18 mouse cellular contexts compared by ENCODE assay signal in the genomic region with DNA sequence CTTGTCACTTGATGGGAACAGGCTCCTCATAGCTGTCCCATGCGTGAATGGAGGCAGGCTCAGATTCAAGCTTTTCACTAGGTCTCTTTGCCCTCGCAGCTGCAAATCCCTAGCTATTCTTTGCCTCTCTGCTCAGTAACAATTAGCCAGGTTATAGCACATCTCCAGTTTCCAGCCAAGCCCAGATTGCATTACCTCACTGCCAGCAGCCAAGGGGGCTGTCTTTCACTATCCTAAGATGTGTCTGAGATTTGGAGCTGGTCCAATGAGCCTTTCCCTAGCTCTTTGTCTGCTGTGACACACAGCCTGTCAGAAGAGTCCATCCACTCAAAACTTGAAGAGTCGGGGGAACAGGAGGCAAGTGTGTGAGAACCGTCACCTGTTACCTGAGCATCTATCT.
A peak's percentile ranks its signal among the peaks of the same experiment; 100 is the strongest.
DNase-seq lines count a peak whose midpoint lies in the region; ATAC-seq lines count a peak whose summit lies in the region.
"Had no signal": no experiment of that assay in that cellular context is flagged by ENCODE, and none has a peak within 500 bp of the region (broad histone marks: within the 10 kb centered on the region; RNA-seq: fewer than 3 reads in every experiment).

No protein-coding gene starts in this region.

- H3K27ac ChIP-seq in hindbrain, embryonic 15.5 days (replicated peaks) = no peak overlapping the region
- H3K27ac ChIP-seq in hindbrain, embryonic 10.5 days = no peak overlapping the region
- no peak overlapping the region for H3K27ac ChIP-seq in embryonic facial prominence, embryonic 11.5 days (replicated peaks; ENCODE audit: low read depth, low read length)
- peak overlapping the region; percentile 37; the same call in 1 of the 2 replicates for H3K27ac ChIP-seq in forebrain, embryonic 16.5 days (ENCODE audit: low read length)
- H3K27ac ChIP-seq: heart, adult 2 months; liver, embryonic 15.5 days had no signal

- H3K4me3 ChIP-seq in hindbrain, embryonic 15.5 days = no peak overlapping the region
- H3K4me3 ChIP-seq in hindbrain, embryonic 10.5 days = no peak overlapping the region
- no peak overlapping the region for H3K4me3 ChIP-seq in embryonic facial prominence, embryonic 11.5 days (ENCODE audit: low read depth, low read length)
- H3K4me3 ChIP-seq in forebrain, embryonic 16.5 days (replicated peaks; ENCODE audit: low read length) = no peak overlapping the region
- H3K4me3 ChIP-seq: heart, adult 2 months; liver, embryonic 15.5 days had no signal

- no peak for DNase-seq in hindbrain, embryonic 10.5 days (ENCODE audit: low spot score)
- peak; percentile 73 for DNase-seq in MN1 (ENCODE audit: low spot score)
- DNase-seq in embryonic facial prominence, embryonic 11.5 days (ENCODE audit: low spot score) = no peak
- DNase-seq in urinary bladder, postnatal 4 days (ENCODE audit: low spot score in 2 of 2) = no peak
- DNase-seq in layer of hippocampus, postnatal 36 days = no peak
- DNase-seq: cerebellum, postnatal 36 days; gastrocnemius, postnatal 10 days; heart, adult 2 months; kidney, adult 9 months; kidney, postnatal 36 days; layer of hippocampus, adult 9-11 months; right cerebral cortex, postnatal 4 days; thymus, postnatal 4 days had no signal

- no peaks in the 10 kb centered on the region for H3K9me3 ChIP-seq in hindbrain, embryonic 15.5 days
- peaks cover 4% of the 10 kb centered on the region; the same call in 1 of the 2 replicates for H3K9me3 ChIP-seq in hindbrain, embryonic 10.5 days
- H3K9me3 ChIP-seq in embryonic facial prominence, embryonic 11.5 days (replicated peaks; ENCODE audit: control insufficient read depth, low read length) = no peaks in the 10 kb centered on the region
- no peaks in the 10 kb centered on the region for H3K9me3 ChIP-seq in forebrain, embryonic 16.5 days (ENCODE audit: control insufficient read depth, low read length)
- H3K9me3 ChIP-seq: liver, embryonic 15.5 days had no signal

- ATAC-seq in hindbrain, embryonic 15.5 days (ENCODE audit: low FRiP score, low read depth) = peak; percentile 23; the same call in 1 of the 2 replicates
- peak; percentile 60; the same call in 1 of the 2 replicates for ATAC-seq in embryonic facial prominence, embryonic 11.5 days (replicated peaks; ENCODE audit: insufficient number of reproducible peaks, low FRiP score, low TSS enrichment, low read depth)
- peak; percentile 49; the same call in 1 of the 2 replicates for ATAC-seq in forebrain, embryonic 16.5 days
- ATAC-seq: lung, postnatal 0 days; midbrain, embryonic 16.5 days had no signal

- no peaks in the 10 kb centered on the region for H3K36me3 ChIP-seq in hindbrain, embryonic 15.5 days
- H3K36me3 ChIP-seq in hindbrain, embryonic 10.5 days = no peaks in the 10 kb centered on the region
- no peaks in the 10 kb centered on the region for H3K36me3 ChIP-seq in embryonic facial prominence, embryonic 11.5 days (replicated peaks; ENCODE audit: control insufficient read depth, insufficient read depth, low read depth, low read length)
- H3K36me3 ChIP-seq in forebrain, embryonic 16.5 days (ENCODE audit: control insufficient read depth, insufficient read depth) = no peaks in the 10 kb centered on the region
- H3K36me3 ChIP-seq: liver, embryonic 15.5 days had no signal

- H3K4me1 ChIP-seq in hindbrain, embryonic 15.5 days (replicated peaks) = peaks cover 5% of the 10 kb centered on the region; the same call in 1 of the 2 replicates
- peaks cover 12% of the 10 kb centered on the region; the same call in 1 of the 2 replicates for H3K4me1 ChIP-seq in hindbrain, embryonic 10.5 days (replicated peaks)
- no peaks in the 10 kb centered on the region for H3K4me1 ChIP-seq in embryonic facial prominence, embryonic 11.5 days (ENCODE audit: control insufficient read depth, insufficient read depth, low read length)
- peaks cover 11% of the 10 kb centered on the region for H3K4me1 ChIP-seq in forebrain, embryonic 16.5 days (replicated peaks; ENCODE audit: control insufficient read depth, insufficient read depth, low read length)
- H3K4me1 ChIP-seq: liver, embryonic 15.5 days had no signal

- no peaks in the 10 kb centered on the region for H3K27me3 ChIP-seq in hindbrain, embryonic 15.5 days
- H3K27me3 ChIP-seq in hindbrain, embryonic 10.5 days (ENCODE audit: insufficient read depth, poor library complexity, severe bottlenecking) = no peaks in the 10 kb centered on the region
- no peaks in the 10 kb centered on the region for H3K27me3 ChIP-seq in embryonic facial prominence, embryonic 11.5 days (ENCODE audit: control insufficient read depth, insufficient read depth, low read length)
- no peaks in the 10 kb centered on the region for H3K27me3 ChIP-seq in forebrain, embryonic 16.5 days (replicated peaks; ENCODE audit: control insufficient read depth, insufficient read depth, low read length)
- H3K27me3 ChIP-seq: liver, embryonic 15.5 days had no signal

- H3K9ac ChIP-seq in hindbrain, embryonic 15.5 days = no peak overlapping the region
- H3K9ac ChIP-seq in embryonic facial prominence, embryonic 11.5 days (replicated peaks; ENCODE audit: low read length) = no peak overlapping the region
- H3K9ac ChIP-seq in forebrain, embryonic 16.5 days (replicated peaks; ENCODE audit: low read depth, low read length) = no peak overlapping the region
- H3K9ac ChIP-seq: liver, embryonic 15.5 days had no signal

- WGBS in hindbrain, embryonic 15.5 days = 70% methylated on average over 4 of the region's 4 CpGs
- WGBS in hindbrain, embryonic 10.5 days = 85% methylated on average over 4 of the region's 4 CpGs
- 74% methylated on average over 4 of the region's 4 CpGs for WGBS in embryonic facial prominence, embryonic 11.5 days
- 31% methylated on average over 4 of the region's 4 CpGs for WGBS in forebrain, embryonic 16.5 days

- no peak overlapping the region for H3K4me2 ChIP-seq in hindbrain, embryonic 15.5 days
- no peak overlapping the region for H3K4me2 ChIP-seq in embryonic facial prominence, embryonic 11.5 days (ENCODE audit: low read depth, low read length)
- no peak overlapping the region for H3K4me2 ChIP-seq in forebrain, embryonic 16.5 days (ENCODE audit: low read length)
- H3K4me2 ChIP-seq: liver, embryonic 15.5 days had no signal
